Mouse (Mus musculus): ENCODE data around the gene Napsa. TPM values are rescaled to one million over a fixed set of nuclear protein-coding genes. Genes with fewer than 3 reads are reported as not detected.

Napsa gene
- polyA plus RNA-seq, 1 experiment from 2014 or later: 2.1 TPM

GRCm38 (mm10) chr7:44593051-44593450 lies 20.9 kb downstream of the Napsa start:
- Histone ChIP-seq H3K9ac (peak overlapping the region; percentile 21; the same call in 1 of the 2 replicates), H3K4me2 (peak overlapping the region; percentile 92), H3K4me1 (replicated peaks) (peaks cover 65% of the 10 kb centered on the region), H3K27ac (replicated peaks) (no peak overlapping the region), H3K27me3 (peaks cover 10% of the 10 kb centered on the region), H3K9me3 (no peaks in the 10 kb centered on the region), H3K36me3 (peaks cover 7% of the 10 kb centered on the region; the same call in 1 of the 2 replicates), H3K4me3 (peak overlapping the region; percentile 70)
- no peak for ATAC-seq (ENCODE audit: low FRiP score, low read depth)
- WGBS: 6% methylated on average over 13 of the region's 15 CpGs

- Histone ChIP-seq H3K4me3 (peak overlapping the region; percentile 70), H3K9ac (peak overlapping the region; percentile 22), H3K4me1 (replicated peaks) (peaks cover 59% of the 10 kb centered on the region), H3K36me3 (peaks cover 7% of the 10 kb centered on the region; the same call in 1 of the 2 replicates), H3K9me3 (no peaks in the 10 kb centered on the region), H3K27me3 (peaks cover 10% of the 10 kb centered on the region), H3K4me2 (peak overlapping the region; percentile 92), H3K27ac (replicated peaks) (peak overlapping the region; percentile 75)
- peak; percentile 63 for ATAC-seq (ENCODE audit: low FRiP score, low read depth)
- 1% methylated on average over 21 of the region's 22 CpGs for WGBS
These were observed 21.6 kb downstream of the Napsa start for GRCm38 (mm10) chr7:44593775-44594174.

- ATAC-seq (ENCODE audit: low FRiP score, low read depth): no peak
- H3K36me3 ChIP-seq: peaks cover 7% of the 10 kb centered on the region; the same call in 1 of the 2 replicates
- H3K4me3 ChIP-seq: peak overlapping the region; percentile 70
- H3K27me3 ChIP-seq: peaks cover 10% of the 10 kb centered on the region
- H3K4me2 ChIP-seq: peak overlapping the region; percentile 92
- H3K9ac ChIP-seq: peak overlapping the region; percentile 22
- H3K4me1 ChIP-seq (replicated peaks): peaks cover 55% of the 10 kb centered on the region
- WGBS: 41% methylated on average over 6 of the region's 6 CpGs
- no peaks in the 10 kb centered on the region for H3K9me3 ChIP-seq
- peak overlapping the region; percentile 75 for H3K27ac ChIP-seq (replicated peaks)
These were observed 22.1 kb downstream of the Napsa start for GRCm38 (mm10) chr7:44594291-44594690.

GRCm38 (mm10) chr7:44595131-44595561 lies 23.0 kb downstream of the Napsa start:
- Histone ChIP-seq H3K27ac (replicated peaks) (no peak overlapping the region; the same call in 1 of the 2 replicates), H3K4me2 (no peak overlapping the region), H3K27me3 (peaks cover 10% of the 10 kb centered on the region), H3K4me1 (replicated peaks) (peaks cover 46% of the 10 kb centered on the region), H3K9me3 (no peaks in the 10 kb centered on the region), H3K9ac (no peak overlapping the region), H3K36me3 (peaks cover 7% of the 10 kb centered on the region; the same call in 1 of the 2 replicates), H3K4me3 (no peak overlapping the region)
- 94% methylated on average over 20 of the region's 20 CpGs for WGBS
- no peak for ATAC-seq (ENCODE audit: low FRiP score, low read depth)

- Histone ChIP-seq H3K9me3 (no peaks in the 10 kb centered on the region), H3K4me3 (no peak overlapping the region), H3K36me3 (peaks cover 7% of the 10 kb centered on the region; the same call in 1 of the 2 replicates), H3K4me1 (replicated peaks) (peaks cover 40% of the 10 kb centered on the region), H3K27me3 (peaks cover 15% of the 10 kb centered on the region), H3K9ac (no peak overlapping the region), H3K27ac (replicated peaks) (no peak overlapping the region), H3K4me2 (no peak overlapping the region)
- WGBS: 94% methylated on average over 6 of the region's 6 CpGs
- no peak for ATAC-seq (ENCODE audit: low FRiP score, low read depth)
These were observed 23.9 kb downstream of the Napsa start for GRCm38 (mm10) chr7:44596051-44596450.

GRCm38 (mm10) chr7:44596996-44597538 lies 24.9 kb downstream of the Napsa start:
- ATAC-seq (ENCODE audit: low FRiP score, low read depth): no peak
- H3K27me3 ChIP-seq: peaks cover 19% of the 10 kb centered on the region
- H3K4me1 ChIP-seq (replicated peaks): peaks cover 33% of the 10 kb centered on the region
- H3K9me3 ChIP-seq: no peaks in the 10 kb centered on the region
- H3K4me2 ChIP-seq: no peak overlapping the region
- H3K27ac ChIP-seq (replicated peaks): no peak overlapping the region
- peaks cover 7% of the 10 kb centered on the region; the same call in 1 of the 2 replicates for H3K36me3 ChIP-seq
- 78% methylated on average over 5 of the region's 5 CpGs for WGBS
- H3K9ac ChIP-seq: no peak overlapping the region
- no peak overlapping the region for H3K4me3 ChIP-seq

GRCm38 (mm10) chr7:44597666-44598065 lies 25.5 kb downstream of the Napsa start:
- no peak for ATAC-seq (ENCODE audit: low FRiP score, low read depth)
- Histone ChIP-seq H3K4me3 (no peak overlapping the region), H3K9ac (no peak overlapping the region), H3K4me1 (replicated peaks) (peaks cover 27% of the 10 kb centered on the region), H3K4me2 (no peak overlapping the region), H3K9me3 (no peaks in the 10 kb centered on the region), H3K27me3 (peaks cover 24% of the 10 kb centered on the region), H3K36me3 (peaks cover 7% of the 10 kb centered on the region; the same call in 1 of the 2 replicates), H3K27ac (replicated peaks) (no peak overlapping the region)
- 85% methylated on average over 4 of the region's 4 CpGs for WGBS

- ATAC-seq (ENCODE audit: low FRiP score, low read depth): no peak
- H3K4me3 ChIP-seq: no peak overlapping the region
- 84% methylated on average over 12 of the region's 12 CpGs for WGBS
- H3K27ac ChIP-seq (replicated peaks): no peak overlapping the region
- H3K27me3 ChIP-seq: peaks cover 21% of the 10 kb centered on the region
- peaks cover 21% of the 10 kb centered on the region for H3K4me1 ChIP-seq (replicated peaks)
- no peak overlapping the region for H3K4me2 ChIP-seq
- H3K9me3 ChIP-seq: no peaks in the 10 kb centered on the region
- peaks cover 7% of the 10 kb centered on the region; the same call in 1 of the 2 replicates for H3K36me3 ChIP-seq
- no peak overlapping the region for H3K9ac ChIP-seq
These were observed 26.2 kb downstream of the Napsa start for GRCm38 (mm10) chr7:44598336-44598735.

- H3K9me3 ChIP-seq: no peaks in the 10 kb centered on the region
- no peak for ATAC-seq (ENCODE audit: low FRiP score, low read depth)
- no peak overlapping the region for H3K27ac ChIP-seq (replicated peaks)
- H3K4me2 ChIP-seq: no peak overlapping the region
- peaks cover 17% of the 10 kb centered on the region for H3K4me1 ChIP-seq (replicated peaks)
- peaks cover 28% of the 10 kb centered on the region for H3K27me3 ChIP-seq
- no peak overlapping the region for H3K9ac ChIP-seq
- 83% methylated on average over 10 of the region's 10 CpGs for WGBS
- H3K36me3 ChIP-seq: peaks cover 3% of the 10 kb centered on the region; the same call in 1 of the 2 replicates
- H3K4me3 ChIP-seq: no peak overlapping the region
These were observed 28.6 kb downstream of the Napsa start for GRCm38 (mm10) chr7:44600691-44601262.

GRCm38 (mm10) chr7:44601646-44602045 lies 29.5 kb downstream of the Napsa start:
- 16% methylated on average over 18 of the region's 19 CpGs for WGBS
- no peak for ATAC-seq (ENCODE audit: low FRiP score, low read depth)
- Histone ChIP-seq H3K27ac (replicated peaks) (no peak overlapping the region), H3K4me1 (replicated peaks) (peaks cover 24% of the 10 kb centered on the region), H3K4me3 (no peak overlapping the region), H3K27me3 (peaks cover 36% of the 10 kb centered on the region), H3K9me3 (no peaks in the 10 kb centered on the region), H3K4me2 (no peak overlapping the region), H3K36me3 (no peaks in the 10 kb centered on the region), H3K9ac (no peak overlapping the region)

GRCm38 (mm10) chr7:44602443-44602842 lies 30.3 kb downstream of the Napsa start:
- peaks cover 24% of the 10 kb centered on the region for H3K4me1 ChIP-seq (replicated peaks)
- no peak overlapping the region for H3K4me3 ChIP-seq
- ATAC-seq (ENCODE audit: low FRiP score, low read depth): no peak
- WGBS: 23% methylated on average over 11 of the region's 11 CpGs
- no peak overlapping the region for H3K27ac ChIP-seq (replicated peaks)
- no peak overlapping the region for H3K4me2 ChIP-seq
- no peaks in the 10 kb centered on the region for H3K36me3 ChIP-seq
- no peaks in the 10 kb centered on the region for H3K9me3 ChIP-seq
- H3K27me3 ChIP-seq: peaks cover 40% of the 10 kb centered on the region
- H3K9ac ChIP-seq: no peak overlapping the region

GRCm38 (mm10) chr7:44603186-44603855 lies 31.1 kb downstream of the Napsa start:
- Histone ChIP-seq H3K9me3 (0 out of 2 replicates have a peak, but pooled peaks cover 7% of the 10 kb centered on the region), H3K27me3 (peaks cover 40% of the 10 kb centered on the region), H3K36me3 (no peaks in the 10 kb centered on the region), H3K4me3 (no peak overlapping the region), H3K4me1 (replicated peaks) (peaks cover 24% of the 10 kb centered on the region), H3K27ac (replicated peaks) (no peak overlapping the region), H3K4me2 (peak overlapping the region; percentile 58), H3K9ac (no peak overlapping the region)
- WGBS: 3% methylated on average over 20 of the region's 20 CpGs
- no peak; the same call in 1 of the 2 replicates for ATAC-seq (ENCODE audit: low FRiP score, low read depth)
